Mouse (Mus musculus): Measurements from ENCODE around the gene Strn4.

DNA sequence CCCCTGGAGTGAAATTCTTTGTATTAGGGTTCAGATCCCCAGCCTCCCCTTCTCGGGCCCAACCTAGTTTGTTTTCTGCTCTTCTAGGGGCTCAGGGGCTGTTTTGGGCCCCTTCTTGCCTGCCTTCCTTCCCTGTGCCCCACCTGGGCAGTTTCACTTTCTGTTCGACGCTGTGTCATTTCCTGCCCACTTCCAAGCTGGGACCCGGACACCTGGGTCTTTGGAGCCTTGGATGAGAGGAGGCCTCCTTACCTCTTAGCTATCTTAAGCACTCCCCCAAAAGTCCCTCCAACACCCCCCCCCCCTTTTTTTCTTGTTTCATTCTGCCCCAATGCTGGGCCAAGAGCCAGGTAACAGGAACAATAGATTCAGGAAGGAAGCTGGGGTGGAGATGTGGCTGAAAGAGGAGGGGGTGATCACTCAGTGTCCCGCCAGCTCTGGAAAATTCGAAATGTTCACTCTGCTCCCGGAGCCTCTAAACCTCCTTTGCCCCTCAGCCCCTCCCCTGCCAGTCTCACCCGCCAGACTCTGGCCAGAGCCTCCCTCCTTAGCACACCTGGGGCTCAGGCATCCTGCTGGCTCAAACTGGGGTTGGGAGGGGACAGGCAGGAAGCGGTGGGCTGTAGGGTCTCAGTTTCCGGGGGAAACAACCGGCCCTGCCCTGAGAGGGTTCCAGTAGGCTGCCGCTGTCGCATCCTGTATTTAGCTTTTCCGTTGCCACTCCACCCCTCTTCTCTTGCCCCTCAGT is 29.6 kb downstream of the Strn4 start:
- TF ChIP-seq CTCF (IDR thresholded peaks at IDR 0.05; ENCODE audit: low read depth), result no peak
- TF ChIP-seq EP300 (IDR thresholded peaks at IDR 0.05; ENCODE audit: low read depth), result 0 out of 2 replicates have a peak, but pooled peaks have one; percentile 26
